Mouse (Mus musculus) urinary bladder, postnatal 10 days (tissue): Measurements from ENCODE around the gene Nbeal2.

Experiments used
- DNase-seq: peaks from one replicate; pipeline ENCODE4 v3.0.0; 2022; ENCODE audit warnings: low spot score

Nbeal2 gene

DNA sequence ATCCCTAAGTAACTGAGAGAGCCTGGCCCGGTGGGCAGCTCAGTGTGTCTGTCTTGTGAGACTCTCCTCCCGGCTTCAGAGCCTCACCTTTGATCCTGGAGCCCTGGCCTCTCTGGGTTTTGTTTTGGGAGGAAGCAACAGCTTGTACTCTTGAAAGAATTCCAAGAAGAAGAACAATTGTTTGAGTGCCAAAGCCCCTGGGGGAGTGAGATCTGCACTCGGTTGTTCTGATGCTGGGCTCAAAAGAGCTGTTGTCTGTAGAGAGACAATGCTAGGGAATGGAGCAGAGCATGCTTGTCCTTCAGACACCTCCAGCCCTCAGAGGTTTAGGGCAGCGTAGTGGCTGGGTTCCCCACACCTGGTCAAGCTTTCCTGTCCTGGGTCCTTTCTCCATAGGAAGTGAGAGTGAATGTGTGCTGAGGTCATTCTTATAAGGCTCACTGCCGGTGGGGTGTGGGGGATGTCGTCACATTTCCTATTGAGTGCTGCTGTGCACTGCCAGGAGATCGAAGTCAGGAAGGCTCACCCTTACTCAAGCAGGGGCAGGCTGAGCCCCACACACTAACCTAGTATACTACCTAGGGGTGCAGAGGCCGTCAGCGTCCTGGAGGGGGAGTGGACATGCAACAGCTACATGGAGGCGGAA lies 19.3 kb upstream of the Nbeal2 start:
- DNase-seq = no peak

DNA sequence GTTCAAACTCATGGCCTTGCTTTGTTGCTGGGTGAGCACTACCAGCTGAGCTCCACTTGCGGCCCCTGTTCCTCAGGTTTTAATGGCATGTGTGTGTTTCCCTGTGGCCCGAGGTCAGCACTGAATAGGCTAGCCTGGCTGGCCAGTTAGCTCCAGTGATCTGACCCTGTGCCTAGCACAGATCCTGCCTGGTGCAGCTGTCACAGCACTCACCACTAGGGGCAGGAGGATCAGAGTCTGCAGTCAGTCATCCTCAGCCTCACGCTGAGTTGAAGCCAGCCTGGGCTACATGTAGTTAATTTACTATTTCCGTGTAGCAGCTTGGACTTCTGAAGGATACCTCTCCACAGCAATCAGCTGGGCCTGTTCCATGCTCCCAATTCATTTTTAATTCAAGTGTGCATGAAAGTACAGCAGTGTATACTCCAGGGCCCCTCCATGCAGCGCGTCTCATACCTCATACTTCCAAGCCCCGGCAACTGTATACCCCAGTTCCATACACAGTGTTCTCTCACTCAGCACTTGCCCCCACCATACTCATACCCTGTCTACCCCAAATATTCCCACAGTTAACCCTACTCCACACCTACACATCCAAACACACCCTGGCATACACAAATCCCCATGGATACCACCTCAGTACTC lies 18.6 kb upstream of the Nbeal2 start:
- DNase-seq = no peak

DNA sequence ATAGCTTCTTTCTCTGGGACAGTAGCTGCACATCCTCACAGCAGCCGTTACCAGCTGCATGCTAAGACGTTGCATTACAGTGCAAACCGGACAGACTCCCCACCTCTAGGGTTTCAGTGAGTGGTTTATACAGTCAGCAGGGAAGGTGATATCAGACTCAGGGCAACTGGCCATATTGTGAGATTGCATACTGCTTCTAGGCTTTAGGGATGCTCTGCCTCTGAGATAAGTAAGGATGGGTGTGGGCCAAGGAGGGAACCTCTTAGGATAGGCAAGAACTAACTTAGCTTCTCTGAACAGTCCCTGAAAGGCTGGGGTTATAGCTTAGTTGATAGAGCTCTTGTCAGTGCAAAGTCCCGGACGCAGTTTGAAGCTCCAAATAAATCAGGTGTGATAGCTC lies 15.8 kb upstream of the Nbeal2 start:
- DNase-seq = no peak

DNA sequence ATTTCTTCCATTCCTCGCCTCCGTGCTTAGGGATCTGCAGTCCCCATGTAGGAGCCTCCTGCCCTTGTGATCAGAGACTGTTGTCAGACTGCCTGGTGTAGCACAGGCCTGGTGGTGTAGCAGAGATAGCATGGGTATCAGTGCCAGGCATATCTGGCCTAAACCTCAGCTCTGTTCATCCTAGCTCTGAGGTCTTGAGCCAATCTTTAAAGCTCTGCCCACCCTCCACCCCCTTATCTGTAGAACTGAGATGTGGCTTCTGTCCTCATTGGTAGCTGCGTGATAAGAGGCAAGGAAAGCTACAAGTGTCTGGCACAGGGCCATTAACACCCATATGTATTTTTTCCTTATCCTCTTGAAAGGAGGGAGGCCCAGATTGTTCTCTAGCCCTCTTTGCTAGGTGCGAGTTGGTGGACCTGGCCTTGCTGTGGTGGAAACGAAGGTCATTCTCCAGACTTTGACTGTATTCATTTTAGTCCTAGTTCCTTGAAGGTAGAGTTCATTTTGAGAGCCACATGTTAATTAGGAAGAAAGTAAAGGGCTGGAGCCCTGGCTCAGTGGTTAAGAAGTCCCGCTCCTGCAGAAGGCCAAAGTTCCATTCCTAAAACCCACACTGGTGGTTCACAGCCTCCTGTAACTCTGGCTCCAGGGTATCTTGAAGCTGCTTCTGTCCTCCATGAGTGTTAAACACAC lies 14.8 kb upstream of the Nbeal2 start:
- DNase-seq = no peak

DNA sequence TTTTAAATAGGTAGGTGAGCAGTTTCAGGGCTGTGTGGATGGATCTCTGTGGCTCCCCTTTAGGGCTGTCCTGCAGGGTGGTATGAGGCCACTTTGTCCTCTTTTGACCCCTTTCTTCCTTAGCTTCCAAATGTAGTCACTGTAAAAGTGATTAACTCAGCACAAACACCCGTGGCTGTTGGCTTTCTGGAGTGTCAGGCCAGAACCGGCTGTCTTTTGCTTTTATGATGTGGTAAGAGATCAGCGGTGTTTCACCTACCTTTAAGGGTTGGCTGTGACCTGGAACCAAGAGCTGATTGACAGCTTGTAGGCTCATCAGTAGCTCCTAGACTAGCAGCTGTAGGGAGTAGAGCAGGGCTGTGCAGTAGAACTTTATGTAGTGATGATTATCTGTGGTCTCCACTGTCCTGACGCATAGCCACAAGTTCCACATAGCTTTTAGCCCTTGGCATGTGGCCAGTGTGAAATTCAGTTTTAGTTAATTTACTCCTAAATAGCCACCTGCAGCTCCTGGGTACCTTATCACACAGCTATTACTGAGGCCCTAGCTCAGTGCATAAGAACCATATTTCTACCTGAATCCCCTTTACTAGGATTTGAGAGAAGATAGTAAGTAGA lies 13.4 kb upstream of the Nbeal2 start:
- DNase-seq = no peak

DNA sequence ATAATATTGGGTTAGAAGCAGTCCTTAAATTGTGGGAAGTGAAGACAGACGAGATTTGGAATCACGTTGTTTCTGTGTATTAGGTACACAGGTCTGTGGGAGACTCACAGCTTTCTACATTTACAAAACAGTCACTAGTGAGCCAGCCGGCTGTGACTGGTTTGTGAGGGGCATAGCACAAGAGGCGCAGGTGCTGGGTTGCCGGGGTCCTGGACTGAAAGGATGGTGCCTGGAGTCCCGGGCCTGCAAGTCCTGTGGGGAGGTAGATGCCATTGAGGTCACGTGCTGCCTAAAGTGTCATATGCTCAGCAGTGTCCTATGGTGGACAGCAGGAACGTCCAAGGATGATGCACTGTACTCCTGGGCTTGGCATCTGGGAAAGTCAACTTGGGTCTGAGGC lies 12.4 kb upstream of the Nbeal2 start:
- no peak for DNase-seq

DNA sequence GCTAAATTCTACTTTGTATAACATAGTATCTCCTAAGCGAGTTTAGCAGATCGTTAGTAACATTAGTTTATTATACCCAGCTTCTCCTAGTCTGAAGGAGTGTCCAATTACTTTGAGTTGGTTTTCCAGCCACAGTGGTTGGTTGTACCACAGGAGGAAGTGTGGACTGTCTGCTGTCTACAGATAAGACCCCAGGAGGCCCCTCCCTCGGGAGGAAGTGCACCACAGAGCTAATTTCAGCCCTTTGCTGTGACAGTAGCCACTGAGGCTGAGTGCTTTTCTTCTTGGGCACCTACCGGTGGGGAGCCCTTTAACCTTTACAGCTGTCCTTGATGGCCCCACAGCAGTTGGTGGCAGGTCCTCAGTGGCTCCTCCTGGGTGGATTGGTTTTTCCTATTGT lies 12.0 kb upstream of the Nbeal2 start:
- no peak for DNase-seq

DNA sequence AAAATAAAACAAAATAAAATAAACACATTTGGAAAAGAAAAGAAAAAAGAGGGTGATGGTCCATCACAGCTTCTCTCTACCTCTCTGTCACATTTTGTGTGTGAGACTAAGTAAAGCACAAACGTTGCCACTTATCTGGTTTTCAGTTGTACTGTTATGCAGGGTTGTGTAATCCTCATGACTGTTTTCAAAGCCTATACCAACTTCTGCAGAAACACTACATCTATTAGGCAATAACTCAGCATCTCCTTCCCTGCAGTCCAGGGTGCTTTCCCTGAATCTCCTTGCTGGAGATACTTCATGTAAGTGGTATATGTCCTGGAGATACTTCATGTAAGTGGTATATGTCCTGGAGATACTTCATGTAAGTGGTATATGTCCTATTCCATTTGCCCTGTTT lies 8.9 kb upstream of the Nbeal2 start:
- DNase-seq = no peak

DNA sequence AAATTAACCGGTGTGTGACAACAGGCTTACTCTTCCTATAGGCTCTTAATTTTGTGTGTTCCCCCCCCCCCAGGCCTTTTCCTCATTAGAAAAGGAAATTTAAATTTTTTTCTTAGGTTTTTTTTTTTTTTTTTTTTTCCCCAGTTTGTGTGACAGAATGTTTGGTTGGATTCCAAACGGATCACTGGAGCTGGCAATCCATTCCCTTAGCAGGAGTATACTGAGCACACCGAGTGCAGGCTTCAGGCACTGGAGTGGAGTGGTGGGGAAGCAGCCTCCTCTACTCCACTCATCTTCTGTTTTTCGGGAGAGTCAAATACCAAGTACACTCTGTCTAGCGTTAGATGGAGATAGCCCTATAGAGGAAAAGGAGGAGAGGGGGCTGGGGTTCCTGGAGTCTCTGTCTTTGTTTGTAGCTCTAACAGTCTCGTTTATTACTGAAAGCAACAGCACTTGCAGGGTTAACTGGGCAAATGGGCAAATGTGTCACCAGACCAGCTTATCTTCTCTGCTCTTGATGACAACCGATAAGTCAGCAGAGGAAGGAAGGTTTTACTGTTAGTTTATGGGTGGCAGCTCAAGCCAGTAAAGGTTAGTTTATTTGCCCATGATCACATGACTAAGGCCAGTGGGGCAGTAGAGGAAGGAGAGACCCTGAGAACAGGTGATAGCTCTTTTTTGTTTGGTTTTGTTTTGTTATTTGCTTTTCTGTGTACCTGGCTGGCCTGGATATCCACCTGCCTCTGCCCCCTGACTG lies 7.1 kb upstream of the Nbeal2 start:
- no peak for DNase-seq

DNA sequence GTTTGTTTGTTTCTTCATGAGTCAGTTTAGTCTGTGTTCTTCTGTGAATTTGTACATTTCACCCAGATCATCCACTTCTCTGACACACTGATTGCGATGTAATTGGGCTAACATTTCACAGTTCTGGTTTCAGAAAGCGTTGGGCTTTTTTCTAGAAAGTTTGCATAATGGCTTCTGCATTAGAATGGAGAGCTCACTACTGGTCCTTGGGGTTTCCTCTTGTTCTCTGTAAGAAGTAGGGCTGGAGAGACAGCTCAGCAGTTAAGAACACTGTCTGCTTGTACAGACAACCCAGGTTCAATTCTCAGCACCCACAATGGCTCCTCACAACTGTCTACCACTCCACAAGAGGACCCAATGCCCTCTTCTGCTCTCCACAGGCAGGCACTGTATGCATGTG lies 6.2 kb upstream of the Nbeal2 start:
- DNase-seq = no peak

DNA sequence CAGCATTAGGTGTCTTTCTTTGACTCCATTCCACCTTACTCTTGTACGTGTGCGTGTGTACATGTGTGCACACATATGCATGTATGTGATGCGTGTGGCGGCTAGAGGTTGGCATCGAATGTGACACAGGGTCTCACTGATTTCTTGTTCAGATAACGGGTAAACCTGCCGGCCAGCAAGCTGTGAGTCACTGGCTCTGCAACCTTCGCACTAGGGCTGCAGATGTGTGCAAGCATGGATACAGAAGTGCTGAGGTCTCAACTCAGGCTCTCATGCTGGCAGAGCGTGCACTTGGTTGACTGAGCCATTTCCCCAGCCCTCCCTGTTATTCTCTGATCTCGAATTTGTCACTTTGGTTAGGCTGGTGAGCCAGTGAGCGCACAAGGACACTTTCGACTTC lies 5.6 kb upstream of the Nbeal2 start:
- DNase-seq = no peak

DNA sequence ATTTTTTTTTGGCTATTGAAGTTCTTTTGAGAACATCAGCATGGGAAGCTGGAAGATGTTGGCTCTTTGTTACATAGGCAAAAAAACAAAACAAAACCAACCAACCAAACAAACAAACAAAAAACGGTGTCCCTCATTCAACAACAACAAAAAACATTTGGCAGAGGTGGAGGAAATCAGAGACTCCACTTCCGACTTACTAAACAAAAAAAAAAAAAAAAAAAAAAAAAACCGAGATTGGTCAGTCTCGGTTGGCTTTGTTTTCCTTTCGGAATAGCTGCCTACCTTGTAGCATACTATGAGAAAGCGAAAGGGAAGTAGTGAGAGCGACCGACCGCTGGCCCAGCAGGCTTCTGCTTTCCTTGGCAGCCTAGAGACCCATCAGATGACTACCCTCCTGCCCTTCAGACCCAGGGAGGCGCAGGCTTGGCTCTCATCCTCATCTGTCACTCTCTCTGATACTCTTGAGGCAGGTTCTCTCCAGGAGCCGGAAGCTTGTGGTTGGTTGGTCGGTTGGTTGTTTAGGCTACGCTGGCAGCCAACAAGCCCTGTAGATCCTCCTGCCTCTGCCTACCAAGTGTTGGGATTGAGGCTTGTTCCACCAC lies 3.6 kb upstream of the Nbeal2 start:
- no peak for DNase-seq

DNA sequence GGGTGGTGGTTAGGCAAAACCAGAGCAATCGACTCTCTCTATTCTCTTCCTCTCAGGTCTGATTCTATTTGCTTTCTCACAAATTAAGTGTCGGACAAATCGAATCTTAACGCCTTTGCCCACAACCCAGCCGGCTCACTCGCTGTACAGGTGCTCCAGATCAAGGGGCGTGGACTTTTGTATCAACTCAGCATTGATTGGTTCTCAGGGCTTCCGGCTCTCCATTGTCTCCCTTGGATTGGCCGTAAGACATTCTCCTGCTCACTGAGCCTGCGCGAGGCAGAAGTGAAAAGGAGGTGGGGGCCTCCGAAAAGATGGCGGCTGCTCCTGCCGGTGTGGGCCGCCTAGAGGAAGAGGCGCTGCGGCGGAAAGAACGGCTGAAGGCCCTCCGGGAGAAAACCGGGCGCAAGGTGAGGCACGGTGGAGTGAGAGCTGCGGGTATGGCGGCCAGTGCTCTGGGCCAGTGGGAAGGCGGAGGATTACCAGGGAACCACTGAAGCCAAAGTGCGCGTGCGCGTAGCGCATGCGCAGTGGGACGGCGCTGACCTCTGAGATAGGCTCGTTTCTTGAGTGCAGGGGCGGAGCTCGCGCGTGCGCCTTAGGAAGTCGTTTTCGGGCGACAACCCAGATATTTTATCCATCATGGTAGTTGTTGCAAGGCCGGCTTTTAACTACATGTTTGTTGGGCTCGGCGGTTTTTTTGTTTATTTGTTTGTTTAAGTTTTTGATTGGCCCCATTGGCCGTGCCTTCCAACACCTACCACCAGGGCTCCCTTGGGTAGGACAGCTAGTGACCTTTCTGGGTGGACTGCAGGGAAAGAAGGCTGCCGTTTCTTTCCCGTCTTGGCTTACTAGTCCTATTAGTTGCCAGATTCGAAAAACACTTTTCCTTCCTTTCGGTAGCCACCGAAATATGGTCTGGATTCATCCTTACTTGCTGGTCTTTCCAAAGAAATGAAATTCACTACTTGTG lies 2.6 kb upstream of the Nbeal2 start, which contains the start of gene Ccdc12:
Gene Ccdc12, plus strand, starts transcription at position 255 of the 973 bp plus-strand sequence.
- peak; percentile 71 for DNase-seq

DNA sequence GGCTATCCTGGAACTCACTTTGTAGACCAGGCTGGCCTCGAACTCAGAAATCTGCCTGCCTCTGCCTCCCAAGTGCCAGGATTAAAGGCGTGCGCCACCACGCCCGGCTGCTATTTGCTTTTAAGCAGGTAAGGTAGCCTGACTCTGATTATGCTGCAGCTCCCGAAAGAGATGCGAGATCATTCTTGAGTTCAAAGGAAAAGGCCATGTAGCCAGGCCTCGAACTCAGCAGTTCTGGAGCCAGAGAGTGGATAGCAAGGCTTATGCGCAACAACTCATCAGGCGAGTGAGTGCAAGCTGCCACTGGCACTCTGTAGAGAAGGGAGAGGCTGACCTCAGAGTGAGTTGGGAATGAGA lies 1.7 kb upstream of the Nbeal2 start:
- DNase-seq = no peak

DNA sequence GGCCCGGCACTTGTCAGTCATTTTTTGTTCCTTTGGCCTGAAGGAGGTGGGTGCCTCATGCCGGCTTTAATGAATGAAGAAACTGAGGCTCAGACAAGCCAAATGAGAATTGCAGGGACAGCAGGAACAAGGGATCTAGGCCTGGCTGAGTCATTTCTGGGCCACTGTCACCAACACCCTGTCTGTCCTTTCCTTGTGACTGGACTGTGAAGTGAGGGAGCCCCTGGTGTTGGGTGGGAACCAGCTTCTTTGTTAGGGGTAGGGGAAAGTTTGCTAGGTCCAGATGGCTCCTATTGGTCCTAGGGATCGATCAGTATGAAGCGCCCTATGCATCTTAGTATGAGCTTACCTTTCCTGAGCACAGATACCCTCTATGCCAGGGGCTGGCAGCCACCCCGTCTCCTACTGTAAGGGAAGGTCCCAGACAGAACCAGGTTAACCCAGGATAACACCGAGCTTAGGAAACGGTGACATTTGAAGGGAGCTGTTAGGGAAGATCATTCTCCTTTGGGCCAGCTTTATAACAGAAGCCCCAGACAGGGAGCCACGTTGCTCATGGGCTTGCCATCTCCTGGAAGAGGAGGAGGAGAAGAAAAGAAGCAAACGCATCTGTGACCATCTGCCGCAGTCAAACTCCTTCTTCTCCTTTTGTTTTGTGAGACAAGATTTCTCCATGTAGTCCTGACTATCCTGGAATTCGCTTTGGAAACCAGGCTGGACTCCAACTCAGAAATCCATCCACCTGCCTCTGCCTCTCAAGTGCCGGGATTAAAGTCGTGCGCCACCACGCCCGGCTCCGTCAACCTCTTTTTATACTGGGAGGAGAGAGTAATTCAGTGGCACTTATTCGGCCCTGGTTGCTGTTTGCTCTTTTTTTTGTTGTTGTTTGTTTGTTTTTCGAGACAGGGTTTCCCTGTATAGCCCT lies 1.0 kb upstream of the Nbeal2 start:
- DNase-seq = no peak

DNA sequence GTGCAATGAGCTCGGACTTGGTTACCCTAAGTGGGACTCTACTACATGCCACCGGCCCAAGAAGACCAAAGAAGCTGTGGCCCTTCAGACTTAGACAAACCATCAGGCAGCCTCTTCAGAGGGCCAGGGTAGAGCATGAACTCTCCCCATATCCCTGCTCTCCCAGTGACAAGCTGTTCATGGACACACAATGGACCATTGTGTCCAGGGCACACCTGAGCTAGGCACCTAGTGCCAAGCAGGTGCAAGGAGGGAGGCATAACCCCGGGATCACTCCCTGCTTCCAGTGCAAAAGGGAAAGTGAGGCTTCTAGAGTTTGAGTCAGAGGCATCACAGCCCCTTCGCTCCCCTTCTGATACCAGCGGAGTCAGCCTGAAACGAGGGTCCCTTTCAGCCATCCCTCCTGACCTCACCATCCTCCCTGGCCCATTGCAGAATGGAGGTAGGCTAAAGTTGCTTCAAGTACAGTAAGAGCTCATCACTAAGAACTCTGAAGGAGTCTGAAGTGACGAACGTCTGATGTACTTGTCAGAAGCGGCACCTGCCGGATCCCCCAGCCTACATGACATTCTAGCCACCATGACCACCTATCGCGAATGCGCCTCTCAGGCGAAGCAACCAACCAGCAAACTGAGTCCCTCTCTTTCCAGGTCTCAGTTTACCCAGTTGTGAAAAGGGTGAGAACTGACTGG lies 852 bp downstream of the Nbeal2 start:
- DNase-seq = no peak

DNA sequence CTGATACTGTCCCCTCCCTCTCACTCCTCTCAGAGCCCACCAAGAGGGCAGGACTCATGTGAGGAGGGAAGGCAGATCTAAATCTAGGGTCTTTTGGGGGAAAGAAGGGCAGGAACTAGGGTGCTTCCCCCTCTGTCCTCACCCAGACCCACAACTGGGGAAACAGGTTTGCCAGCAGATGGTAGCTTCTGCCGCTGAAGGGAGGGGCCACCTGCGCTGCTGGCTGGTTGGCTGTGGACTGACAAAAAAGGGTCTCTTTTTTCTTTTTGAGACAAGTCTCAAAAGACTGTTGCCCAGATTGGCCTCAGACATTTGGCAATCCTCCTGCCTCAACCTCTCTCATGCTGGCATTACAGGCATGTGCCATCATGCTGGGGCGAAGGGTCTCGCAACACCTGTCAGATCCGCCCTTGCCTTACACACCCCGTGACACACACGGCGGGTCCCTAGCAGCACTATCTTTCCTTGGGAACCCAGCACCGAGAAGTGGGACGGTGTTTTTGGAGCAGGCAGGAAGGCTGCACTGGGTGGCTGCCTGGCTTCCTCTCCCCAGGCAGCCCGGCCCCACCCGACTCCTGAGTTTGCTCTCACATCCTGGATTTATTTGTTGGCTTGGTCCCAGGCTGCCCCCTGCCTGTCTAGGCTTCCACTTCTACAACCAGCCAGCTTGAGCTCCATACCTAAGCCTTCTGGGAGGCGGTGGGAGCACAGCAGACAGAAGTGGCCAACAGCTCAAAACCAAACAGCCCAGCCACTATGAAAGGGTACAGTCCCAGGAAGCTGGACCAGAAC lies 1.8 kb downstream of the Nbeal2 start:
- DNase-seq = no peak

DNA sequence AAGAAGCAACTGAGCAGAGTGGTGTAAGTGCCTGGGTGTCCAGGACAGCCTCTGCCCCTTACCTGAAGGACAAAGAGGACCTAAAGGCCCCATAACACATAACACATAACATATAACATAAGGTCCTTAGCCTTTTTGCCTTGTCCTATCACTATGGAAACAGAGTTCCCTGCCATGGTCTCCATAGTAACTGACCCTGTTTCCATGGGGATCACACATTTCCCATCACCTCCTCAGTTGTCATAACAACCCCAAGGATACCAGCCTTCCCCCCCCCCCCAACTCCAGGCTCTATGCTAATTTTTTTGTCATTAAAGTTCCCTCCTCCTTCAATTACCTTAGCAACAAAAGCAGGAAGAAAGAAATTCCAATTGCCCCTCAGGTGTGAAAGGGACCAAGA lies 4.2 kb downstream of the Nbeal2 start:
- no peak for DNase-seq
